Mouse (Mus musculus) embryonic fibroblast, embryonic 13.5 days (primary cell): ENCODE results near the gene Zfp13. TPM values are rescaled to one million over a fixed set of nuclear protein-coding genes. Genes with fewer than 3 reads are reported as not detected.
A peak's percentile ranks its signal among the peaks of the same experiment; 100 is the strongest.
"Not testable (repeated sequence)": the region's sequence is repeated elsewhere in the genome, so short reads cannot be mapped to it uniquely, and the experiment has no call there.

ENCODE experiments used
- H3K27ac ChIP-seq: 2 replicates; pipeline ENCODE4 v1.5.1; 2012; ENCODE audit warnings: low read length, control low read depth, inconsistent platforms; ENCODE audit not compliant: insufficient read depth
- H3K4me1 ChIP-seq: 2 replicates; pipeline ENCODE4 v1.6.1; 2011; ENCODE audit warnings: low read length; ENCODE audit not compliant: control insufficient read depth, insufficient read depth
- H3K4me3 ChIP-seq: 2 replicates; pipeline ENCODE4 v1.5.1; 2011; ENCODE audit warnings: mild to moderate bottlenecking, control low read depth, low read length; ENCODE audit not compliant: insufficient read depth
- CTCF ChIP-seq: IDR thresholded peaks from 2 replicates; pipeline ENCODE4 v1.5.1; 2011; ENCODE audit warnings: mild to moderate bottlenecking, control low read depth, low read length, moderate library complexity, borderline replicate concordance; ENCODE audit not compliant: insufficient read depth
- POLR2A ChIP-seq: IDR thresholded peaks from 2 replicates; pipeline ENCODE4 v1.6.1; 2011; ENCODE audit warnings: low read depth, mild to moderate bottlenecking, control low read depth, low read length, moderate library complexity
- polyA plus RNA-seq: library from polyadenylated mRNA; stranded (reverse); fragments of >200 nt; gene quantifications from 2 replicates; pipeline ENCODE4 v1.2.4, GENCODE M21; 2011; ENCODE audit warnings: low read depth; ENCODE audit not compliant: missing spikeins, insufficient read length

Zfp13 gene
- polyA plus RNA-seq, 1 experiment, result 8.1 TPM

DNA sequence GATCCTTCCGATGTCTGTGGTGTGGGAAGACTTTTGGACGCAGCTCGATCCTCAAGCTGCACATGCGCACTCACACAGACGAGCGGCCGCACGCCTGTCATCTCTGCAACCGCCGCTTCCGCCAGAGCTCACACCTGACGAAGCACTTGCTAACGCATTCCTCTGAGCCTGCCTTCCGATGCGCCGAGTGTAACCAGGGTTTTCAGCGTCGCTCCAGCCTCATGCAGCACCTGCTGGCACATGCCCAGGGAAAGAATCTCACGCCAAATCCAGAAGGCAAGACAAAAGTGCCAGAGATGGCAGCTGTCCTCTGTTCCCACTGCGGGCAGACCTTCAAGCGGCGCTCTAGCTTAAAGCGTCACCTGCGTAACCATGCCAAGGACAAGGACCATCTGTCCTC lies 10.3 kb upstream of the Zfp13 start:
- no peak overlapping the region for H3K4me3 ChIP-seq
- H3K4me1 ChIP-seq, result no peaks in the 10 kb centered on the region
- TF ChIP-seq CTCF, result no peak
- no peak for TF ChIP-seq POLR2A
- no peak overlapping the region for H3K27ac ChIP-seq

DNA sequence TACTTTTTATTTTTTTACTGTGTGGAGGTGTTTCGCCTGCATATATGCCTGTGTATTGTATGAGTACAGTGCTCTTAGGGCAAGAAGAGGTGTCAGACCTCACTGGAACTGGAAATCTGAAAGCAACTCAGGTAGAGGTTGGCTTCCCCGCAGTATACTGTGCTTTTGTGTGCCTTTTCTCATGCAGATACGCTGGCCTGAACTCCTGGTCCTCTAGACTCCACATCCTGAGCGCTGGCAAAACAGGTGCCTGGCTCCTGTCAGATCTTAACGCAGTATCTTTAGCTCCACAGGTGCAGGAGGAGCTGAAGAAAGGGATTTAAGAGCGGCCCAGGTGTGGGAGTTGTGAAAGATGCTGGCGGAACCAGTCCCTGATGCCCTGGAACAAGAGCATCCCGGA lies 5.9 kb upstream of the Zfp13 start:
- H3K4me1 ChIP-seq, result no peaks in the 10 kb centered on the region
- H3K27ac ChIP-seq, result no peak overlapping the region
- H3K4me3 ChIP-seq, result no peak overlapping the region
- TF ChIP-seq POLR2A, result no peak
- no peak for TF ChIP-seq CTCF

DNA sequence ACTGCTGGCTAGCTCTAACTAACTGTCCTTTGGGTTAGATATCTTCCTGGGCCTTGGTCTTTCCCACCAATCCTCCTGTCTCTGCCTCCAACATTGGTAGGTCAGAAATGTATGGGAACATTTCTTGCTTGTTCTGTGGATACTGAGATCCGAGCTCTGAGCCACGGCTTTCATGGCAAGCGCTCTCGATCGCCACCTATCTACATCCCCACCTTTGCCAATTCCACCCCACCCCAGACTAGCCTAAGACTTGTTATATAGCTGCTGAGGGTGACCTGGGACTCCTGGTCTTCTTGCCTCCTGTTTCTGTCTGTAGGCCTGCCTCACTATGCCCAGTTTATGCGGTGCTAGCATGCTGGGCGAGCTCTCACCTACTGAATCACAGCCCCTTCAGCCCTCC lies 5.1 kb upstream of the Zfp13 start:
- TF ChIP-seq CTCF, result no peak
- no peak for TF ChIP-seq POLR2A
- H3K4me1 ChIP-seq, result no peaks in the 10 kb centered on the region
- no peak overlapping the region for H3K4me3 ChIP-seq
- H3K27ac ChIP-seq, result no peak overlapping the region

DNA sequence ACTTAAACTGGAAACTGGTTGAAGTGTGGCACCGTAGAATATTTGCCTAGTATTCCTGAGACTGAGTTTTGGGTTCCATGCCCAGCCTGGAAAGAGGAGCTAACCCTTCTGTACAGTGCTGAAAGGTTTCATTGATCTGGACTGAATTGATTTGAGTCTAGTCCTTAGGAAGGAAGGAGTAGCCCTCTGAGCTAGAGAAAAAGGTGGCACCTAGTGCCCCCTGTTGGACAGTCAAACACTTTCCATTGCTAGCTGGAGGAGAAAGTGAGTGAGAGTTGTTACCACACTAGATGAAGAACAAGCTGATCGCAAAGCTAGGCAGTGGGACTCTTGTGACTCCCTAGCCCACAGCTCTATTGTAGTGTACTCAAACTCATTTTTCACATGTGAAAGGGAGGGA lies 4.3 kb upstream of the Zfp13 start:
- Histone ChIP-seq H3K4me1 (no peaks in the 10 kb centered on the region), H3K27ac (no peak overlapping the region), H3K4me3 (no peak overlapping the region)
- no peak for TF ChIP-seq POLR2A
- TF ChIP-seq CTCF, result no peak

DNA sequence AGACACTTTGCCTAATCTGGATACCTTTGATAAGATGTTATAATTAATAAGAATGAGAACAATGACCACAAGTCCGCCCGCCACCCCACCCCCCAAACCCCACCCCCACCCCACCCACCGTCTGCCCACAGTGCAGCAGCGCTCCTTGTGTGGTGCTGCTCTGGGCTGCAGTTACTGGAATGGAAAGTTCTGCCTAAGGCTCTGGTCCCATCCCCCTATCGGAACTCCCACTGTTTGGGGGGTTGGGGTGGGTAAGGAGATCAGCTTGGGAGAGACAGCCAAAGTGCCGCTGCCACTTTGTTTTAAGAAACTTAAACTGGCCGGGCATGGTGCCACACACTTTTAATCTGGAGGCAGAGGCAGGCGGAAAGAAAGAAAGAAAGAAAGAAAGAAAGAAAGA lies 3.8 kb upstream of the Zfp13 start:
- TF ChIP-seq CTCF (no peak), POLR2A (no peak)
- H3K27ac ChIP-seq, result no peak overlapping the region
- H3K4me3 ChIP-seq, result no peak overlapping the region
- no peaks in the 10 kb centered on the region for H3K4me1 ChIP-seq

DNA sequence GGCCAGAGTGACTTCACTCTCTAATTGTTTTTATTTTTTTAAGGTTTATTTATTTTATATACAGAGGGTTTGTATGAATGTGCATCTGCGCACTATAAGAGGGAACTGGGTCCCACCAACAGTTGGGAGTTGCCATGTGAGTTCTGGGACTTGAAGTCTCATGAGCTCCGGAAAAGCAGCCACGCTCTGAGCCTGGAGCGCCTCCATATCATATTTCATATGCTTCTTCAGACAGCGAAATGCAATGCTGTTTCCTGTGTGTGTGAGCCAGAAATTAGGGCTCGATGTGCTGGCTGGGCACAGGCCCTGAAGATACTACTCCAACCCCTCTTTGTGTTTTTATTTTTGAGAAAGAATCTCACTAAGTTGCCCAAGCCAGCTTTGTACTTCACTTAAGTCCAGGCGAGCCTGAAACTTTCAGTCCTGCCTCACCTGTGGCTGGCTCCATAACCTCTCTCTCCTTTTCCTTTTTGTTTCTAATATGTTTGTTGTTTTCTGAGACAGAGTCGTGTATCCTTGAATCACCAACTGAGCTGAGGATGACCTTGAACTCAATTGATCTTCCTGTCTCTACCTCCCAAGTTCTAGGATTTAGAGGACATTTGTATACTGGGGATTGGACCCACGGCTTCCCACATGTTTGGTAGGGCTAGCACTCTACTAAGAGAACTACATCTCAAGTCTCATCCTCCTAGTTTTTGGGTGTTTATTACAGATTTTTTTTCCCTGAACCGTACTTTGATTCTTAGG lies 2.7 kb upstream of the Zfp13 start:
- H3K4me1 ChIP-seq, result no peaks in the 10 kb centered on the region
- H3K4me3 ChIP-seq, result no peak overlapping the region
- no peak for TF ChIP-seq CTCF
- TF ChIP-seq POLR2A, result no peak
- H3K27ac ChIP-seq, result no peak overlapping the region

DNA sequence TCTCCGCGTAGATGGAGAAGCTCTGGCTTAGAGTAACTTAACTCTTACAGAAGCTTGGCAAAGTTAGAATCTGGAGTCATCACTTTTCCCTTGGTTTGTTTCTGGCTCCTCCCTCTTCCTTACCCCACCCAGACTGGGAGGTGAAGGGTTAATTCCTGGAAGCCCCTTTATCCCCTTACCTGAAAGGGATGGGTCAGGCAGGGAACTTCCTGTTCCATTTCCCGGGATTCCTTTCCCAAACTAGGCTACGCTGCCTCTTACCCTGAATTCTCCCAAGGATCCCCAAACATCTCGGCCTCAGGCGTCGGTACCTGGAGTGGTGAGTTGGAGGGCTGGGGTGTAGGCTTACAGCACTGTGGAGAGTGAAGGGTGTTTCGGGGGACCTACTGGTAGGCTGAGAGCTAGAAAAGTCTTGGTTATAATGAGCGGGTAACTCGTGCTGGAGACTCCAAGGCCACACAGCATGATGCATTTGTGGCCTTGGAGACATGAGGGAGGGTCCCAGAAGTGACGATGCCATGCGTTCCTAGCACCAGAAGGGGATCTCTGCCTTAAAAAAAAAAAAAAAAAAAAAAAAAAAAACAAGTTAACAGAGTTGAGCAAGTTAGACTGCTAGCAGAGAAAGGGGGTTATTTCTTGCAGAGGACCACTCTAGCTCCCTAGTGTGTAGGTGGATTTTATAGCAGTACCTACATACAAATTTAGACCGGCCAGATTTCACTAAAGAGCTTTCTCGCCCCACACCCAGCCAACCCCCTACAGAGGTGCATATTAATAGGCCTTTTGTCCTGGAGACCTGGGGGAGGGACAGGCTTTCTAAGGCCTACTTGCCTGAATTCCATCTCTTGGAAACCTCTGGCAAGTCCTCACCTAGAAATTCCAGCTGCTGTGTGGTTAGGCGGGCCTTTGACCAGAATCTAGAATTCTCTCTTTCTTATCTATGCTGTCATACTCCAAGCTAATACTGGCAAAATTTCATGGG lies 1.6 kb upstream of the Zfp13 start, which contains the start of gene Zscan10:
TSS of gene Zscan10 (plus strand) at position 216 of the 982 bp plus-strand sequence.
- no peaks in the 10 kb centered on the region for H3K4me1 ChIP-seq
- no peak within 1 kb of the TSS for H3K4me3 ChIP-seq
- no peak within 1 kb of the TSS for H3K27ac ChIP-seq
- TF ChIP-seq POLR2A (no peak), CTCF (no peak)

DNA sequence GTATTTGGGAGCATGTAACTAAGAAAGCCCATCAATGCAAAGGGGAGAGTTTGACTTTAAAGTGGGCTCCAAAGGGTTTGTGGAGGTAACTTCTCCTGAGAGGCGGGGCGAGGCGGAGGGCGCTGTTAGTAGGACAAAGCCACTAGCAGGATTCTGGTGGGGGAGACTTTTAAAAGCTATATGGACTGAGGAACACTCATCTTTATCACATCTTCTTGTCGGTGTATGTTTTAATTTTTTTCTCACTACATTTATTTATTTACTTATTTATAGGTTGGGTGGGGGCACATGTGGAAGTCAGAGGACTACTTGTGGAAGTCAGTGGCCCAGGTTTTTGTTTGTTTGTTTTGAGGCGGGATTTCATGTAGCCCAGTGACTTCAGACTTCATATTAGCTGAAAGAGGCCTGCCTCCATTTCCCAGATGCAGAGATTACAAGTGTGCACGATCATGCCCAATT lies 347 bp upstream of the Zfp13 start:
- 0 out of 2 replicates have a peak overlapping the region, but pooled peaks have one; percentile 27 for H3K27ac ChIP-seq
- no peaks in the 10 kb centered on the region for H3K4me1 ChIP-seq
- TF ChIP-seq POLR2A (no peak), CTCF (no peak)
- H3K4me3 ChIP-seq, result peak overlapping the region; percentile 34

DNA sequence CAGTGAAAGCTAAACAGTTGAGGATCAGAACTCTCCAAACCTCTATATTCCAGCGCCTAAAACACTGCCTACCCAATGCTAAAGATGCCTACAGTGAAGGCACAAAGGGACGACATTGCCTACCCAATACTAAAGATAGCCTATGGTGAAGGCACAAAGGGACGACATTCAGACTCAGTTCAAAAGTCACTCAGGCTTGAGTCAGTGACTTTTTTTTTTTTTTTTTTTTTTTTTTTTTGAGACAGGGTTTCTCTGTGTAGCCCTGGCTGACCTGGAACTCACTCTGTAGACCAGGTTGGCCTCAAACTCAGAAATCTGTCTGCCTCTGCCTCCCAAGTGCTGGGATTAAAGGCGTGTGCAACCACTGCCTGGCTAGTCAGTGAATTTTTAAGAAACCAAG lies 4.1 kb downstream of the Zfp13 start:
- not testable (repeated sequence) for H3K27ac ChIP-seq, H3K4me3 ChIP-seq, H3K4me1 ChIP-seq

DNA sequence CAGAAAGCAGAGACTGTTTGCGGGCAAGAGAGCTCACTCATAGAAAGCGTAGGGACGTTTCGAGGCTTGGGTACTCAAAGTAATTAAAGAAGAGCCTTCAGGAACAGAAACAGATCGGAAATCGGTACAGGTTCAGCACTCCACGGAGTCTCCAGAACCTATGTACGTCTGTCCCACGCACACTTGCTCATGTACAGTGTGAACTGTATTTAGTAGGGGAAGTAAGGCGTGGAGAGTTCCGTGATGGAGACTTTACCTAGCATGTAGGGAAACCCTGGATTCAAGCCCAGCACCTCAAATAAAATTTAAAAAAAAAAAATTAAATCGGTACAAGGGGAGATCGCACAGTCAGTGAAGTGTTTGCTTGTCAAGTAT lies 6.4 kb downstream of the Zfp13 start:
- H3K27ac ChIP-seq, result 0 out of 2 replicates have a peak overlapping the region, but pooled peaks have one; percentile 23
- H3K4me3 ChIP-seq, result peak overlapping the region; percentile 43
- H3K4me1 ChIP-seq, result 0 out of 2 replicates have a peak, but pooled peaks cover 2% of the 10 kb centered on the region
- TF ChIP-seq POLR2A (no peak), CTCF (no peak)
